Mouse (Mus musculus) adrenal gland, postnatal 36 days (tissue): ENCODE results near the gene Ace2. TPM values are rescaled to one million over a fixed set of nuclear protein-coding genes. Genes with fewer than 3 reads are reported as not detected.
A peak's percentile ranks its signal among the peaks of the same experiment; 100 is the strongest.

Source experiments
- DNase-seq, 2 experiments: peaks; one replicate each; pipeline ENCODE4 v3.0.0; 2021; ENCODE audit warnings: mixed read lengths in 1 of 2
- total RNA-seq, 2 experiments: library from RNA; stranded (reverse); gene quantifications; 2 replicates each; pipeline ENCODE4 v1.2.3; 2021

Gene Ace2
- total RNA-seq, 2 experiments from 2014 or later: 11.4 to 11.5 TPM

- DNase-seq: peak; percentile 30 to 54
Measured at GRCm38 (mm10) chrX:164179746-164180145, 40.6 kb downstream of the Ace2 start.

- peak; percentile 15 to 48 for DNase-seq
Measured at GRCm38 (mm10) chrX:164183844-164184243, 44.7 kb downstream of the Ace2 start.

GRCm38 (mm10) chrX:164189880-164190279, 50.7 kb downstream of the Ace2 start:
- DNase-seq: no peak

- no peak for DNase-seq
Measured at GRCm38 (mm10) chrX:164197679-164198078, 58.5 kb downstream of the Ace2 start.

- no peak for DNase-seq
Measured at GRCm38 (mm10) chrX:164200547-164200946, 61.4 kb downstream of the Ace2 start.

- DNase-seq: peak; percentile 6 to 25
Measured at GRCm38 (mm10) chrX:164221989-164222388, 82.9 kb downstream of the Ace2 start.

GRCm38 (mm10) chrX:164233380-164233779, 94.2 kb downstream of the Ace2 start:
- DNase-seq: no peak

Other genes starting within 250 kb of the Ace2 start
- gene Ap1s2, start 230.3 kb upstream of the Ace2 start, total RNA-seq: 10 to 100 TPM; 16.2 to 21.5 TPM
- gene Zrsr2, start 180.7 kb upstream of the Ace2 start, total RNA-seq: 10 to 100 TPM; 23.7 to 30.2 TPM
- 10 to 100 TPM; 17.9 to 41.0 TPM for gene Car5b, start 111.3 kb upstream of the Ace2 start, total RNA-seq
- 1 to 10 TPM; 6.7 to 6.8 TPM for gene Siah1b, start 62.8 kb upstream of the Ace2 start, total RNA-seq
- gene Cltrn, start 50.5 kb upstream of the Ace2 start, total RNA-seq: not detected
- under 1 TPM; 0.23 to 0.30 TPM for gene Bmx, start 118.9 kb downstream of the Ace2 start, total RNA-seq
- 1 to 10 TPM; 3.9 to 4.9 TPM for gene Pir, start 130.0 kb downstream of the Ace2 start, total RNA-seq
- gene Vegfd, start 234.0 kb downstream of the Ace2 start, total RNA-seq: 10 to 100 TPM; 31.7 to 59.1 TPM